Mouse (Mus musculus) C2C12 (cell line): ENCODE measurements at regions not wholly inside any gene's neighbourhood (a gene's known extent, or its start where the extent isn't known, plus 50 kb on each side); places are given as distances from the start of the nearest gene placed in this dataset.

Experiments used
- H3K27me3 ChIP-seq: one replicate; pipeline ENCODE4 v1.6.1; 2011; ENCODE audit not compliant: control insufficient read depth, insufficient read depth, insufficient read length
- H3K36me3 ChIP-seq: one replicate; pipeline ENCODE4 v1.6.1; 2011; ENCODE audit not compliant: control insufficient read depth, insufficient read depth
- H3K4me3 ChIP-seq: one replicate; pipeline ENCODE4 v1.5.1; 2011; ENCODE audit warnings: mild to moderate bottlenecking, control low read depth; ENCODE audit not compliant: poor library complexity, insufficient read depth, severe bottlenecking
- H3K79me2 ChIP-seq: one replicate; pipeline ENCODE4 v1.6.1; 2011; ENCODE audit not compliant: control insufficient read depth, insufficient read depth
- H3K79me3 ChIP-seq: one replicate; pipeline ENCODE4 v1.6.1; 2011; ENCODE audit warnings: low read depth, control low read depth
- H3ac ChIP-seq: one replicate; pipeline ENCODE3; 2011; ENCODE audit warnings: low read depth; ENCODE audit not compliant: control insufficient read depth, insufficient read length
- CEBPB ChIP-seq: IDR thresholded peaks from one replicate; pipeline ENCODE4 v1.6.1; 2011; ENCODE audit warnings: low read depth, mild to moderate bottlenecking, control low read depth, moderate library complexity
- CTCF ChIP-seq: IDR thresholded peaks from one replicate; pipeline ENCODE4 v1.5.1; 2011; ENCODE audit not compliant: control insufficient read depth, insufficient read depth, insufficient read length
- FOSL1 ChIP-seq: IDR thresholded peaks from one replicate; pipeline ENCODE4 v1.8.0; 2011; ENCODE audit warnings: mild to moderate bottlenecking, low read length; ENCODE audit not compliant: poor library complexity, insufficient read depth, severe bottlenecking
- MAX ChIP-seq: IDR thresholded peaks from one replicate; pipeline ENCODE4 v1.6.1; 2011; ENCODE audit warnings: mild to moderate bottlenecking, control low read depth
- MYOD1 ChIP-seq: IDR thresholded peaks from one replicate; pipeline ENCODE4 v1.6.1; 2011; ENCODE audit warnings: low read depth; ENCODE audit not compliant: control insufficient read depth, insufficient read length
- MYOG ChIP-seq: IDR thresholded peaks from one replicate; pipeline ENCODE4 v1.6.1; 2011; ENCODE audit not compliant: control insufficient read depth, insufficient read length; ENCODE audit errors: extremely low read depth
- USF1 ChIP-seq: IDR thresholded peaks from one replicate; pipeline ENCODE4 v1.6.1; 2011; ENCODE audit warnings: low read depth, mild to moderate bottlenecking, control low read depth, moderate library complexity

DNA sequence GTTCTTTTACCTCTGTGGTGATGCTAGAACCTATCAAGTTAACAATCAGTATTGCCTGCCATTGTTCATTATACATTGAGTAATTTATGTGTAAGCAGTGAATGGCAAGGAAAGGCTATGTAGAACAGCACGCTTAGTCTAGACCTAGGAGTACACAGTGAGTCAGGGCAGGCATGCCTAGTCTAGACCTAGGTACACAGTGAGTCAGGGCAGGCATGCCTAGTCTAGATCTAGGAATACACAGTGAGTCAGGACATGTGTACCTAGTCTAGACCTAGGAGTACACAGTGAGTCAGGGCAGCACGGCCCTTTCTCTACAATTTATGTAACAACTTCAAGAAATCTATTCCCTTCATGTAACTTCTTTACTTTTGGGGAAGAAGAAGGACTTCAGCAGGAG lies 347.2 kb downstream of the Tmem232 start:
- no peaks in the 10 kb centered on the region for H3K27me3 ChIP-seq
- H3ac ChIP-seq: no peak overlapping the region
- H3K4me3 ChIP-seq: no peak overlapping the region
- TF ChIP-seq FOSL1 (no peak), MYOG (no peak), MYOD1 (no peak), MAX (no peak), CTCF (no peak), CEBPB (no peak), USF1 (no peak)
- no peaks in the 10 kb centered on the region for H3K79me2 ChIP-seq
- no peaks in the 10 kb centered on the region for H3K79me3 ChIP-seq
- no peaks in the 10 kb centered on the region for H3K36me3 ChIP-seq

GRCm38 (mm10) chr17:65192432-65193059 lies 348.0 kb downstream of the Tmem232 start:
- TF ChIP-seq MAX (no peak), USF1 (no peak), MYOG (no peak), CEBPB (no peak), FOSL1 (no peak), CTCF (no peak), MYOD1 (no peak)
- H3K79me3 ChIP-seq: no peaks in the 10 kb centered on the region
- no peaks in the 10 kb centered on the region for H3K27me3 ChIP-seq
- H3K79me2 ChIP-seq: no peaks in the 10 kb centered on the region
- H3K36me3 ChIP-seq: no peaks in the 10 kb centered on the region
- H3ac ChIP-seq: no peak overlapping the region
- H3K4me3 ChIP-seq: no peak overlapping the region

DNA sequence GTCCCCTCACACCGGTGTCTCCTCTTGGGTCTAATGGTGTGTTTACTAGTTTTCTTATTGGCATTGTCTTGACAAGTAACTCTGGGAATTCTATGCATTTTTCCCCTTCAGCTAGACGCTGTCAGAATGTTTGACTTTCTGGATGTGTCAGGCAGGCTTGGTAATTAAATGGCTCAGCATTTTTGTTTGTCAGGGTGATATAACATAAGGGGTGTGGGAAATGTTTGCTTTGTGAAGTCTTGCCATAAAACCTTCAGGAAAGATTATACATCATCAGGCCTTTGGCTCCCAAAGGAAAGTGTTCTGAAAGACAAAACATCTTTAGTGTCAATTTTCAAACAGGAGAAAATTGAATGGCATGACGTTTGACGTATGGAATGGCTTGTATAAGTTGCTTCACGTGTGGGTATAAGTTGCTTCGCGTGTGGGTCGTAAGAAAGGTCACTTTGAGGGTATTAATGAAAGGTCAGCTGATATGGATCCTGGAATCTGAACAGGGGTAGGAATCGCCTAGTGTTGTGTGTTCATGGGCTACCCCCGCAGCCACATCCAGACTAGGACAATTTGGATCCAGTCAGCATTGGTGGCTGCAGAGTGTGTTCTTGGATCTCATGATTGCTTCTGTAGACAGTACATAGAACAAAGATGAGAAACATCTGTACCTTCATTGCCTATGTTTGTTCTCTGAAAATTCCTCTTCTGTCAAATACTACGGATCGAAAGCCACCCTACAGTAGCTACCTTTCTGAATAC lies 349.6 kb downstream of the Tmem232 start:
- no peak overlapping the region for H3ac ChIP-seq
- H3K79me3 ChIP-seq: no peaks in the 10 kb centered on the region
- H3K27me3 ChIP-seq: no peaks in the 10 kb centered on the region
- H3K79me2 ChIP-seq: no peaks in the 10 kb centered on the region
- no peaks in the 10 kb centered on the region for H3K36me3 ChIP-seq
- no peak overlapping the region for H3K4me3 ChIP-seq
- no peak for TF ChIP-seq MYOD1
- no peak for TF ChIP-seq CEBPB
- TF ChIP-seq MYOG: no peak
- no peak for TF ChIP-seq FOSL1
- no peak for TF ChIP-seq MAX
- TF ChIP-seq CTCF: no peak
- TF ChIP-seq USF1: no peak

- H3K36me3 ChIP-seq: no peaks in the 10 kb centered on the region
- no peaks in the 10 kb centered on the region for H3K79me3 ChIP-seq
- TF ChIP-seq MAX (no peak), CTCF (no peak), MYOG (no peak), MYOD1 (no peak), FOSL1 (no peak), USF1 (no peak), CEBPB (no peak)
- H3K4me3 ChIP-seq: no peak overlapping the region
- H3K27me3 ChIP-seq: no peaks in the 10 kb centered on the region
- no peak overlapping the region for H3ac ChIP-seq
- H3K79me2 ChIP-seq: no peaks in the 10 kb centered on the region
These were observed 345.3 kb upstream of the 4930583I09Rik start for GRCm38 (mm10) chr17:65181164-65181563.

DNA sequence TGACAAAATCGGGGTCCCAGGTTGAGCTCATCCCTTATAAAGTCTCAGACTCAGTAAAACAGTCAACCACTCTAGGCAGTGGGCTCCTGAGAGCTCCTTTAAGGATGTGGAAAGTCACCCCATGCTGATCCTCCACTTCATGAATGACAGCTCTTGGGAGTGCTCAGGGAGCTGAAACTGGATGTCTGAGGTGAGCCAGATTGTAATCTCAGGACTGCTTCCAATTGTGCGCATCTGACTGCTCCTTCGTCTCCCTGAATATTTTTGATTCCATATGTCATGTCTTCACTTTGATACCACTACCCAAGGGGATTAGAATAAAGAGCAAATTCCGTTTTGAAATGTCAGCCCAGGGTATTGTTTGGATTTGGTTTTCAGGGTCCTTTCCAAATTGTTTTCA lies 339.9 kb upstream of the 4930583I09Rik start:
- Histone ChIP-seq H3K36me3 (no peaks in the 10 kb centered on the region), H3K27me3 (no peaks in the 10 kb centered on the region), H3K4me3 (no peak overlapping the region), H3ac (no peak overlapping the region), H3K79me2 (no peaks in the 10 kb centered on the region), H3K79me3 (no peaks in the 10 kb centered on the region)
- no peak for TF ChIP-seq MAX
- no peak for TF ChIP-seq CEBPB
- TF ChIP-seq FOSL1: no peak
- no peak for TF ChIP-seq USF1
- no peak for TF ChIP-seq CTCF
- no peak for TF ChIP-seq MYOD1
- TF ChIP-seq MYOG: no peak

- Histone ChIP-seq H3K79me3 (no peaks in the 10 kb centered on the region), H3ac (no peak overlapping the region), H3K4me3 (no peak overlapping the region), H3K36me3 (no peaks in the 10 kb centered on the region), H3K27me3 (no peaks in the 10 kb centered on the region), H3K79me2 (no peaks in the 10 kb centered on the region)
- TF ChIP-seq MAX (no peak), CEBPB (no peak), MYOD1 (no peak), MYOG (no peak), FOSL1 (no peak), USF1 (no peak), CTCF (no peak)
These were observed 338.2 kb upstream of the 4930583I09Rik start for GRCm38 (mm10) chr17:65174114-65174513.
